Mouse (Mus musculus): ENCODE results near the gene Tnfaip2.

Tnfaip2 gene

DNA sequence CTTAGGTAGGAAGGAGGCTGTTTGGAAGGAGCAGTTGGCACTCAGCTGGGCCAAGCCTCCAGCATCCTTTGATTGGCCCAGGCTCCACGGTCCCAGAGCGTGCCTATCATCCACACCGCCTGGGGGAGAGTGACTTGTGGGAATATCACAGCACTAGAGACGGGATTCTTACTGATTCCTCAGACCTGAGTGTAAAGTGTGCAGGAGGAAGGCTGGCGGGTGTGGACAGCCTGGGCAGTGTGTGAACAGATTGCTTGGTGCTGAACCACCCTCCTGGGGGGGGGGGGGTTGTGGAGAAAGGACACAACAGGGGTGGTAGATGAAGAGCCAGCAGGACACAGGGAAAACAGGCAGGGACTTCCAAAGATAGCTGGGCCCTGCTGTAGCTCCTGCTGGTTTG lies 4.5 kb downstream of the Tnfaip2 start:
- no peak for DNase-seq

GRCm38 (mm10) chr12:111447350-111447749 lies 5.1 kb downstream of the Tnfaip2 start:
- no peak for DNase-seq

- DNase-seq = no peak
These were observed 5.9 kb downstream of the Tnfaip2 start for GRCm38 (mm10) chr12:111447898-111448760.

DNA sequence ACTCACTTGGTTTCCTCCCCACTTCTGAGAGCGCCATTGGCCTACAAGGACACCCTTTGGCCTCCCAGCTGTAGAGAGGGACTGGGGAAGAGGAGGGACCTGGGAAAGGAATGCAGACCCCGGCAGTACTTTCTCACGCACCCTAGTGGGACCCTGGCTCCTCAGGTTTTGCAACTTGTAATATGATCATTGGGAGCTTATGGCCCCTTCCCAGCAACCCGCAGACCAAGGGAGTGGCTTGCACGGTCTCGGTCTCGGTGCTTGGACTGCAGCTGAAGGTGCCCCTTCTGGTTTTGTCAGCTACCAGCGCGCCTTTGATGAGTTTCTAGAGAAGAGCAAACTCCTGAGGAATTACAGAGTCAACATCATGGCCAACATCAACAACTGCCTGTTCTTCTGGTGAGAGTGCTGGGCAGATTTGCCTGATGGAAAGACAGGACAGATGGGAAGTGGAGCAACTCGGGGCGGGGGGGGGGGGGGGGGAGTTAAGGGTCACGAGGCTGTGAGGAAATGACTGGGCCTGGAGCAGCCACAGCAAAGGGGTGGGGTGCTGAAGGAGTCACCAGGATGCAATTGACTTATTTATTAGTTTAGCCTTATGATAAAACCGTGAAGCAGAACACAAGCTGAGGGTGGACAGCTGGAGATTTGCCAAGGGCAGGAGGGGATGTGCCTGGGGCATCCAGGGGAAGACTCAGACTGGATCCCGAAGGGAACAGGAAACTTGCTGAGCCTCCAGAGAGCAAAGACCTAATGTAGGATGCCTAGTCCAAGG lies 6.8 kb downstream of the Tnfaip2 start:
- peak; percentile 88 for DNase-seq

DNA sequence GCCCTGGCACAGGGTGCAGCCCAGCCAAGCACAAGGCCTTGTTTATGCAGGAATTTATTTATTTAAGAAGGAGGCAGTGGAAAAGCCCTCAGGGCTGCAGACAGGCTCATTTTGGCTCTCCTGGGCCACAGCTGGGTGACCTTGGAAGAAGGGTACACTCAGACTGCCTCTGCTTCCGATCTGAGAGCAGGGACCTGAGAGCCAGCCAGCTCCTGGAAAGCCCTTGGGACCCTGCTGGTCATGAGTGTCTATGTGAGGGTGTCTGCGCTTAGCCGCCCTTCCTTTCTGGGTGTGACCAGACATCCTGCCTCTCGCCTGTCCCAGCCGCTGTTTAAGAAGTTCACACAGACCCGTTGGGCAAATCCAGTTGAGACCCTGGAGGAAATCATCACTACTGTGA lies 8.1 kb downstream of the Tnfaip2 start:
- peak; percentile 93 for DNase-seq

- DNase-seq = no peak
These were observed 9.3 kb downstream of the Tnfaip2 start for GRCm38 (mm10) chr12:111451561-111451960.

DNA sequence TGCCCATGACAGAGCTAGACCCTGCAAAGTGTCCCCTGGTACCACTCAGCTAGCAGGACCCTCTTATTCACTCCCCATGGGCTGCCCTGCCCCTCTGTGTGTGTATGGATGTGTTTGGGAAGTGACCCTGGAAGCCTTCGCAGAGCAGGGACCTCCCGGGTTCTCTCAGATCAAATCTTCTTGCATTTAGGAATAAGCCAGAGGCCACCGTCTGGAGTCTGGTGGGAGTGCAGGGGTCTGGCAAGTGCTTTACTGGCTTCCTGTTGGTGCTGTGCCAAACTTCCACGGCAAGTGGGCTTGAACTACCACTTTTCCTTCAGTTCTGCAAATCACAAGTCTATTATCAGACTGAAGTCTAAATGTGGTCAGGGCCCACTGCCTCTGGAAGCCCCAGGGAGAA lies 11.8 kb downstream of the Tnfaip2 start:
- no peak for DNase-seq

GRCm38 (mm10) chr12:111454543-111455280 lies 12.4 kb downstream of the Tnfaip2 start:
- DNase-seq = no peak

DNA sequence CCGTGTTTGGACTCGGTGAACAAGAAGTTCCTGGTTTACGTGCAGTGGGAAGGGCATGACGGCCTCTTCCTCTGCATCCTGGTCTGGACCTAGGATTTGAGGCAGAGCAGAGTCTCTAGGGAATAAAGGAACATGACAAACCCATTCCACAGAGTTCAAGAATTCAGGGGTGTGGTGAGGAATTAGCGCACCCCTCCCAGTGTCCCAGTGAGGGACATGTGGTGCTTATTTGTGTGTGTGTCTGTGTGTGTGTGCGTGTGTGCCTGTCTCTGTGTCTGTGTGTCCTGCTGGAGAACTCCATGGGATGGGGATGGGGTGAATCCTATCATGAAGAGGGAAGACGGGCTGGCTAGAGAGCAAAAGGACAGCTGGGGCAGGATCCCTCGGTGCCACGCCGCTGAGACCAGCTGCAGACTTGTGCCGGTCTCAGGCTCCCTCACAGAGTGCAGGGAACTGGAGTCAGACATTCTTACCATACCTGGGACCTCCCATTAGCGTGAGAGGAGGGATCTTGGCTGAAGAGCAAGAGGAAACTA lies 13.1 kb downstream of the Tnfaip2 start:
- peak; percentile 40 for DNase-seq

- DNase-seq = no peak
These were observed 13.6 kb downstream of the Tnfaip2 start for GRCm38 (mm10) chr12:111455860-111456259.

GRCm38 (mm10) chr12:111457742-111458141 lies 15.5 kb downstream of the Tnfaip2 start:
- DNase-seq = no peak

- DNase-seq = no peak
These were observed 21.3 kb downstream of the Tnfaip2 start for GRCm38 (mm10) chr12:111463570-111463969.

- DNase-seq = no peak
These were observed 24.1 kb downstream of the Tnfaip2 start for GRCm38 (mm10) chr12:111466369-111466768.

DNA sequence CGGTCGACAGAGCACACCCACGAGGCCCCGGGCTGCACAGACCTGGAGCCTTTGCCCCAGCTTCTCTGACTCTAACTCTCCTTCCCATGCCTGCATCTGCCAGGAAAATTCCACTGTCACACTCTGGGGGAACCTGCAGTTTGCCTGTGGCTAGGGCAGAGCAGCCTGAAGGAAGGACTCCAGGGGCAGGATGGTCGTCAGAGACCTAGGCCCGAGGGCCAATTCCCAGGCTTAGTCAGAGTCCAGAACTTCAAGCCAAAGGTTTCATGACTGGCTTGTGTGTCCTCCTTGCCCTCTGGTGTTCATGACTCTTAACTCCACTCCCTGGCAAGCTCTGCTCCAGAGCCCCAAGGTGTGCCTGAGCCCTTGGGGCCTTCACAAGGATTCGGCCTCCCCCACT lies 25.9 kb downstream of the Tnfaip2 start:
- no peak for DNase-seq

GRCm38 (mm10) chr12:111469507-111469906 lies 27.2 kb downstream of the Tnfaip2 start:
- peak; percentile 49 for DNase-seq

DNA sequence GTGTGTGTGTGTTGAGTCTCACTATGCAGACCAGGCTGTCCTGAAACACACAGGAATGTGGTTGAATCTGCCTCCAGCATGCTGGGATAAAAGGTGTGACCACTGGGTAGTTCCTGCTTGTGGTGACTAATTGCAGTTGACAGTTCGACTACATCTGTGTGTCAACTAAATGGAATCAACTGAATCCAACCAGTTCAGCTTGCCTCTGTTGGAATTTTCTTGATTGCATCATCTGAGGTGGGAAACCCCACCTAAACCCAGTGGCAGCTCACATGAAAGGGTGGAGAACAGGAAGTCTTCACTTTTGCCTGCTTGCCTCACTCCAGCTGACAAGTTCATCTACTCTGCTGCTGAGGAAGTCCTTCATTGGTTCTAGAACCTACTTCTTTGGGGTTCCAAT lies 28.9 kb downstream of the Tnfaip2 start:
- DNase-seq = no peak

- DNase-seq = no peak
These were observed 29.5 kb downstream of the Tnfaip2 start for GRCm38 (mm10) chr12:111471721-111472120.

GRCm38 (mm10) chr12:111472886-111473285 lies 30.6 kb downstream of the Tnfaip2 start:
- no peak for DNase-seq

GRCm38 (mm10) chr12:111474384-111474783 lies 32.1 kb downstream of the Tnfaip2 start:
- no peak for DNase-seq

GRCm38 (mm10) chr12:111474893-111475643 lies 32.8 kb downstream of the Tnfaip2 start:
- DNase-seq = peak; percentile 75

GRCm38 (mm10) chr12:111478924-111479323 lies 36.7 kb downstream of the Tnfaip2 start:
- no peak for DNase-seq

DNA sequence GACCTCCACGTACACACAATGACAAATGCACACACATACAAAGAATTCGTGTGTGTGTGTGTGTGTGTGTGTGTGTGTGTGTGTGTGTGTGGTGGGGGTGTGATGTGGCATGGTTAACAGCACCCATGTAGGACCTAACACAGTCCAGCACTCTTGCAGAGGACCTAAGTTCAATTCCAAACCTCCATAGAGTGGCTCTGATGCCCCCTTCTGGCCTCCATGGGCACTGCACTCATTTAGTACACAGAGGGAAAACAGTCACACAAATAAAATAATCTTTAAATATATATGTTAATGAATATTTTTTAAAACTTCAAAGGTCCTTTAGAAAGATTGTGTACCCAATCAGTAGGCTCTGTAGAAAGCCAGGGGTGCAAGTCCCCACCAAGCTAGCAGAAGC lies 37.6 kb downstream of the Tnfaip2 start:
- DNase-seq = no peak
